Mouse (Mus musculus): ENCODE data around the gene Tbc1d5.

GRCm38 (mm10) chr17:50688135-50688534 lies 491.0 kb downstream of the Tbc1d5 start:
- TF ChIP-seq POLR2A (IDR thresholded peaks at IDR 0.05; ENCODE audit: low read depth, low read length) (no peak), CTCF (conservative IDR thresholded peaks at IDR 0.05; ENCODE audit: insufficient read depth, insufficient read length, low read depth, low read length) (no peak)

Data from kidney, adult 2 months (tissue).